Mouse (Mus musculus) stomach, embryonic 16.5 days (tissue): ENCODE data around the gene Josd1. TPM values are rescaled to one million over a fixed set of nuclear protein-coding genes. Genes with fewer than 3 reads are reported as not detected.

ENCODE experiments used
- ATAC-seq: fragments of 200-750 bp; cut with Nextera tagmentation; 2 replicates; pipeline ENCODE4 v1.8.0; 2017; ENCODE audit warnings: moderate number of reproducible peaks, moderate TSS enrichment; ENCODE audit not compliant: insufficient read depth, low FRiP score
- H3K27ac ChIP-seq: fragments of 300-500 bp; sonication (generic); 2 replicates; pipeline ENCODE4 v1.5.1; 2014; ENCODE audit warnings: low read length
- H3K27me3 ChIP-seq: fragments of 300-500 bp; sonication (generic); 2 replicates; pipeline ENCODE4 v1.6.1; 2014; ENCODE audit warnings: low read length, control low read depth, mixed read lengths; ENCODE audit not compliant: control insufficient read depth, insufficient read depth
- H3K36me3 ChIP-seq: fragments of 300-500 bp; sonication (generic); 2 replicates; pipeline ENCODE4 v1.6.1; 2014; ENCODE audit warnings: low read length; ENCODE audit not compliant: control insufficient read depth, insufficient read depth
- H3K4me1 ChIP-seq: fragments of 300-500 bp; sonication (generic); 2 replicates; pipeline ENCODE4 v1.6.1; 2014; ENCODE audit warnings: low read length, control low read depth, mixed read lengths; ENCODE audit not compliant: control insufficient read depth, insufficient read depth
- H3K4me2 ChIP-seq: fragments of 300-500 bp; sonication (generic); 2 replicates; pipeline ENCODE4 v1.6.1; 2014; ENCODE audit warnings: low read depth, low read length, mixed read lengths
- H3K4me3 ChIP-seq: fragments of 300-500 bp; sonication (generic); replicated peaks from 2 replicates; pipeline ENCODE4 v1.5.1; 2014; ENCODE audit warnings: mild to moderate bottlenecking, low read length
- H3K9ac ChIP-seq: fragments of 300-500 bp; sonication (generic); 2 replicates; pipeline ENCODE4 v1.6.1; 2014; ENCODE audit warnings: low read length
- H3K9me3 ChIP-seq: fragments of 300-500 bp; sonication (generic); replicated peaks from 2 replicates; pipeline ENCODE4 v1.6.1; 2016; ENCODE audit warnings: low read length, control low read depth; ENCODE audit not compliant: control insufficient read depth
- WGBS: fragments of 180-500 bp; shearing (Covaris S2); extraction: QIAGEN DNeasy Blood & Tissue Kit; methylation state at CpG from one replicate; pipeline ENCODE4 v1.1.7; 2014; 5-methylcytosine and 5-hydroxymethylcytosine counted together
- polyA plus RNA-seq: library from polyadenylated mRNA; unstranded; fragments of >200 nt; fragmentation: Nextera tagmentation; extraction: Ambion mirVana; gene quantifications from 2 replicates; pipeline ENCODE4 v1.2.1, GENCODE M21; 2015

Josd1 gene
- polyA plus RNA-seq, 1 experiment from 2014 or later = 16.1 TPM

- no peak overlapping the region for H3K9ac ChIP-seq
- H3K27me3 ChIP-seq = no peaks in the 10 kb centered on the region
- no peaks in the 10 kb centered on the region for H3K9me3 ChIP-seq
- no peak for ATAC-seq
- peaks cover 8% of the 10 kb centered on the region; the same call in 1 of the 2 replicates for H3K36me3 ChIP-seq
- no peak overlapping the region for H3K4me3 ChIP-seq
- WGBS = 44% methylated on average over 1 of the region's 1 CpGs
- no peak overlapping the region for H3K4me2 ChIP-seq
- H3K4me1 ChIP-seq = no peaks in the 10 kb centered on the region
- no peak overlapping the region for H3K27ac ChIP-seq
These were observed 35.7 kb upstream of the Josd1 start for GRCm38 (mm10) chr15:79723439-79723838.

GRCm38 (mm10) chr15:79720796-79721195 lies 33.1 kb upstream of the Josd1 start:
- Histone ChIP-seq H3K4me1 (no peaks in the 10 kb centered on the region), H3K4me3 (no peak overlapping the region), H3K27me3 (no peaks in the 10 kb centered on the region), H3K4me2 (no peak overlapping the region), H3K9me3 (no peaks in the 10 kb centered on the region), H3K9ac (no peak overlapping the region), H3K36me3 (peaks cover 25% of the 10 kb centered on the region), H3K27ac (no peak overlapping the region)
- 93% methylated on average over 4 of the region's 4 CpGs for WGBS
- ATAC-seq = no peak

GRCm38 (mm10) chr15:79720267-79720666 lies 32.5 kb upstream of the Josd1 start:
- peaks cover 26% of the 10 kb centered on the region for H3K36me3 ChIP-seq

GRCm38 (mm10) chr15:79716710-79717109 lies 29.0 kb upstream of the Josd1 start:
- Histone ChIP-seq H3K36me3 (peaks cover 26% of the 10 kb centered on the region), H3K9me3 (no peaks in the 10 kb centered on the region), H3K27ac (no peak overlapping the region), H3K4me1 (no peaks in the 10 kb centered on the region), H3K9ac (no peak overlapping the region), H3K4me3 (no peak overlapping the region), H3K27me3 (no peaks in the 10 kb centered on the region), H3K4me2 (no peak overlapping the region)
- no peak for ATAC-seq
- WGBS = 95% methylated on average over 6 of the region's 6 CpGs

More at GRCm38 (mm10) chr15:79720267-79720666, 32.5 kb upstream of the Josd1 start:
- no peak overlapping the region for H3K4me3 ChIP-seq
- no peak overlapping the region for H3K27ac ChIP-seq
- ATAC-seq = no peak
- 90% methylated on average over 8 of the region's 8 CpGs for WGBS
- H3K4me2 ChIP-seq = no peak overlapping the region
- no peak overlapping the region for H3K9ac ChIP-seq
- H3K27me3 ChIP-seq = no peaks in the 10 kb centered on the region
- no peaks in the 10 kb centered on the region for H3K4me1 ChIP-seq
- no peaks in the 10 kb centered on the region for H3K9me3 ChIP-seq

- Histone ChIP-seq H3K9me3 (no peaks in the 10 kb centered on the region), H3K4me2 (no peak overlapping the region), H3K4me1 (no peaks in the 10 kb centered on the region), H3K4me3 (no peak overlapping the region), H3K9ac (no peak overlapping the region), H3K36me3 (peaks cover 26% of the 10 kb centered on the region), H3K27ac (no peak overlapping the region), H3K27me3 (no peaks in the 10 kb centered on the region)
- 85% methylated on average over 7 of the region's 7 CpGs for WGBS
- ATAC-seq = no peak
These were observed 27.9 kb upstream of the Josd1 start for GRCm38 (mm10) chr15:79715646-79716045.

- Histone ChIP-seq H3K9ac (no peak overlapping the region), H3K36me3 (peaks cover 7% of the 10 kb centered on the region; the same call in 1 of the 2 replicates), H3K27ac (no peak overlapping the region), H3K4me1 (no peaks in the 10 kb centered on the region), H3K4me2 (no peak overlapping the region), H3K4me3 (no peak overlapping the region), H3K27me3 (no peaks in the 10 kb centered on the region), H3K9me3 (no peaks in the 10 kb centered on the region)
- no peak for ATAC-seq
- WGBS = 90% methylated on average over 5 of the region's 5 CpGs
These were observed 20.6 kb upstream of the Josd1 start for GRCm38 (mm10) chr15:79708229-79708822.

GRCm38 (mm10) chr15:79706603-79707214 lies 19.0 kb upstream of the Josd1 start:
- no peak overlapping the region for H3K27ac ChIP-seq
- no peaks in the 10 kb centered on the region for H3K9me3 ChIP-seq
- H3K4me3 ChIP-seq = no peak overlapping the region
- H3K4me2 ChIP-seq = no peak overlapping the region
- no peak overlapping the region for H3K9ac ChIP-seq
- H3K4me1 ChIP-seq = no peaks in the 10 kb centered on the region
- no peaks in the 10 kb centered on the region for H3K27me3 ChIP-seq
- WGBS = 85% methylated on average over 17 of the region's 17 CpGs
- H3K36me3 ChIP-seq = peaks cover 7% of the 10 kb centered on the region; the same call in 1 of the 2 replicates
- no peak for ATAC-seq

GRCm38 (mm10) chr15:79697558-79698187 lies 10.0 kb upstream of the Josd1 start:
- Histone ChIP-seq H3K4me1 (peaks cover 9% of the 10 kb centered on the region), H3K9ac (no peak overlapping the region), H3K9me3 (no peaks in the 10 kb centered on the region), H3K4me3 (no peak overlapping the region), H3K27me3 (no peaks in the 10 kb centered on the region), H3K4me2 (no peak overlapping the region), H3K27ac (no peak overlapping the region), H3K36me3 (no peaks in the 10 kb centered on the region)
- ATAC-seq = no peak
- WGBS = 65% methylated on average over 9 of the region's 9 CpGs

GRCm38 (mm10) chr15:79697011-79697410 lies 9.3 kb upstream of the Josd1 start:
- WGBS = 88% methylated on average over 6 of the region's 6 CpGs
- no peaks in the 10 kb centered on the region for H3K9me3 ChIP-seq
- ATAC-seq = no peak
- no peak overlapping the region for H3K4me2 ChIP-seq
- H3K27ac ChIP-seq = no peak overlapping the region
- no peaks in the 10 kb centered on the region for H3K36me3 ChIP-seq
- H3K27me3 ChIP-seq = no peaks in the 10 kb centered on the region
- H3K4me3 ChIP-seq = no peak overlapping the region
- H3K9ac ChIP-seq = no peak overlapping the region
- peaks cover 15% of the 10 kb centered on the region for H3K4me1 ChIP-seq
